Mouse (Mus musculus) erythroblast, embryonic 14.5 days (primary cell): ENCODE measurements around the gene Cped1.

ENCODE experiments used
- GATA1 ChIP-seq: IDR thresholded peaks from 2 replicates; pipeline ENCODE4 v1.6.1; 2012; ENCODE audit warnings: low read length, inconsistent platforms, mixed read lengths
- TAL1 ChIP-seq: IDR thresholded peaks from 3 replicates; pipeline ENCODE4 v1.6.1; 2012; ENCODE audit warnings: low read length, inconsistent platforms, mixed read lengths

- TF ChIP-seq TAL1: no peak
- TF ChIP-seq GATA1: no peak
These were observed 118.5 kb downstream of the Cped1 start for GRCm38 (mm10) chr6:22104211-22104610.
